Mouse (Mus musculus): ENCODE data around the gene Bcl2l11. TPM values are rescaled to one million over a fixed set of nuclear protein-coding genes. Genes with fewer than 3 reads are reported as not detected.

Gene Bcl2l11
- total RNA-seq, 2 experiments from 2014 or later: 26.0 to 38.4 TPM

GRCm38 (mm10) chr2:128104815-128105214, 21.0 kb upstream of the Bcl2l11 start:
- DNase-seq: peak in 1 of 2 experiments; percentile 37
- intact Hi-C loops (cut with DNase I): no loop called here

GRCm38 (mm10) chr2:128105651-128106050, 20.2 kb upstream of the Bcl2l11 start:
- DNase-seq: no peak
- intact Hi-C loops (cut with DNase I): no loop called here

GRCm38 (mm10) chr2:128111537-128111936, 14.3 kb upstream of the Bcl2l11 start:
- intact Hi-C loops (cut with DNase I): no loop called here
- no peak for DNase-seq

DNA sequence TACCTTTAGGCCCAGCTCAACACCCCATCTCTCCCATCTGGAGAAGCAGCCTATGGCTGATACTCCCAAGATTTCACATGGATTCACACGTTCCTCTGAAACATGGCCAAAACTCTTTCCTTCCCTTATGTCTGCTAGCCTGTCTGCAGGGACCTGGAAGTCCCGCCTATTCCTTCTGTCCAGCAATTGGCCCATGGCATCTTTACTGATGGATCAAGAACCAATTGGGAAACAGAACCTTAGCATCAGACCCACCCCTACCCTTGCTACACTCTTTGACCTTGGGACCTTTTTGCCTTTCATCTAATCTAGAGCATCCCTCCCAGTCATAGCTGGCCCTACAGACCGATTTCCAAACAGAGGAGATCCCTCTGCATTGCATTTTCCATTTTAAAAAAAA, 11.2 kb upstream of the Bcl2l11 start:
- no peak for DNase-seq
- intact Hi-C loops (cut with DNase I): no loop called here

DNA sequence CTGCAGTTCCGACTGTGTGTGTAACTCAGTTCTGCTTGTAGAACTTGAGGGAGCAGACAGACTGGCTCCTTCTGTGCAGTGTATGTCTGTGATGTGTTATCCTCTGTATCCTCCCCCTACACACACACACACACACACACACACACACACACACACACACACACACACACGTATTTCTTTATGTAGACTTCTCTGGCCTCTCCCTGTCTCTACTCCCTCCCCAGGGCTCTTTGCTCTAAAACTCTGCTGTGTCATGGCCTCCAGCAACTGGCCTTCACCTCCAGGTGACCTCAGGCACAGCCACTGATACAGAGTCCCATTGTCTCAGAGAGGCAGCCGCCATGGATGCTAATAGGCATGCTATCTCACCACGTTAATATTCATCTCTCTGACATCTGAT, 10.3 kb upstream of the Bcl2l11 start:
- no peak for DNase-seq
- intact Hi-C loops (cut with DNase I): no loop called here

DNA sequence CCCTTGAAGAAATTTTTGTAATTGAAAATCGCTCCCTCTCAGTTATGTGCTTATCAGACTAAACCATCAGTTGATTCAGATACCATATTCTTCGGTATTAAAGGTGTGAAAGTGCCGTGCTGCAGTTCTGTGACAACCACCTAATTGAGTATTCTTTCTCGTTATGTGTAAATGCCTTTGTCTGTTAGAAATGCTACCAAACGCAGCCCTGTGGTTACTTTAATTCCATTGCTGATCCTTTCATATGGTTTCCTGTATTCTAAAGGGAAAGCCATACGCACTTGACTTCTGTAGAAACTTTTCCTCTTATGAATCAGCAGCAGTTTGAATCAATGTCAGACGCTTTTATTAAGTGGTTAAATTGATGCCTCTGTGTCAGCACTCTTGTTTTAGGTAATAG, 8.2 kb upstream of the Bcl2l11 start:
- intact Hi-C loops (cut with DNase I): no loop called here

GRCm38 (mm10) chr2:128118971-128119370, 6.9 kb upstream of the Bcl2l11 start:
- intact Hi-C loops (cut with DNase I): no loop called here
- DNase-seq: no peak

More for the DNA sequence above, 8.2 kb upstream of the Bcl2l11 start:
- no peak for DNase-seq

DNA sequence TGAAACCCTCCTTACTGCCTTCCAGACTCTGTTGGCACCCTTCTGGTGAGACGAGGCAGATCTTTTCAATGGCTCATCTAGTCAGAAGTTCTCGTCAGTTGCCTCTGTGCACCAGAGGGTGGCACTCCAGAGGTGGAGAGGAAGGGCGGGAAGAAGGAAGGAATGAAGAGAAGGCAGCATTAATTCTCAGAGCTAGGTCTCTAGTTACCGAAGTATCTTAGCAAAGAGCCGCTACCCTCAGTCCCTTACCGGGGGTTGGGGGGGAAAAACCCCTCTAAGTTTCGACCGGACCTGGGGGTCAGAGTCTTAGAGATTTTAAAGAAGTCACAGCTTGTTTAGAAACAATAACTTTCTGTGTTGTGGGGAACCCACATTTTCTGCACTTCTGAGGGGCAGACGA, 3.3 kb upstream of the Bcl2l11 start:
- peak; percentile 75 to 80 for DNase-seq
- intact Hi-C loops (cut with DNase I): loop anchor here (1.0 to 5.0 kb wide), 3 partner anchors 40 to 274 kb away; no protein-coding TSS in a partner anchor

DNA sequence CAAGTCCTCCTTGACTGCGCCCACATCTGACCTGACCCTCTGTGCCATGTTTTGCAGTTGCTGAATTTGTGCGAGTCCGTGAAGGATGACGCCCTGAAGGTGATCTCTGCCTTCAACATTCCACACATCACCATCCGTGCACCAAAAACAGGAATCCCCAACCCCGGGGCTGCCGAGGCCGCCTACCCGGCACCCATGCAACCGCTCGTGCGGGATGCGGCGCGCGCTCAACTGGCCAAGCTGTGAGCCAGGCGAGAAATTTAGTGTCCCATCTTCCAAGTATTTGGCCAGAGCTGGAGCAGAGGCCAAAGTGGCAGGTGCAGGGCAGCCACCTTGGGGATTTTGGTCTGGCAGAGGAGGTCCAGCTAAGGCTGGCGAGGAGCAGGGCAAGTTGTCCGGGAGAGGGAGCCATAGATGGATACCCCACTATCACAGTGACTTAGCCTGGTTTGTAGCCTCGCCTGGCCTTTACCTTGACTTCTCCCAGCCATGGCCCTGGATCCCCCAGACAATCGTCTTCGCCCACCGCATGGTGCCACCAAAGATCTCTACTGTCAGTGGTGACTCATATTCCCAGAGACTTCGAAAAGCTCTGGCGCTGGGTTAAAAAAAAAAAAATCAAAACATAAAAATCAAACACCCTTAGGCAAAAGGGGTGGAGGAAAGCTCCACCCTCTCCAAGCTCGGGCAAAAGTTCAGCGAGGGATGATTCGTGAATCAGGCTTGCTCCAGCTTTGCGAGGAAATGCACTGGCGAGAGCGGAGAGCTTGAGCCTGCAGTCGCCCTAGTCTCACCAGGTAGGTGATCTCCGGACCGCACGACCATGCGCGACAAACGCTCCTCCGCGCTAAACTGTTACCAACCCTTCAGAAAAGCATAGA, 2.7 kb upstream of the Bcl2l11 start:
- intact Hi-C loops (cut with DNase I): loop anchor here (1.0 to 5.0 kb wide), 4 partner anchors 41 to 450 kb away; no protein-coding TSS in a partner anchor
- peak; percentile 51 to 53 for DNase-seq

- intact Hi-C loops (cut with DNase I): loop anchor here (1.0 to 5.0 kb wide), 2 partner anchors 42 to 449 kb away; no protein-coding TSS in a partner anchor
- peak in 1 of 2 experiments; percentile 29 for DNase-seq
Measured at GRCm38 (mm10) chr2:128123921-128124683, 1.7 kb upstream of the Bcl2l11 start.

DNA sequence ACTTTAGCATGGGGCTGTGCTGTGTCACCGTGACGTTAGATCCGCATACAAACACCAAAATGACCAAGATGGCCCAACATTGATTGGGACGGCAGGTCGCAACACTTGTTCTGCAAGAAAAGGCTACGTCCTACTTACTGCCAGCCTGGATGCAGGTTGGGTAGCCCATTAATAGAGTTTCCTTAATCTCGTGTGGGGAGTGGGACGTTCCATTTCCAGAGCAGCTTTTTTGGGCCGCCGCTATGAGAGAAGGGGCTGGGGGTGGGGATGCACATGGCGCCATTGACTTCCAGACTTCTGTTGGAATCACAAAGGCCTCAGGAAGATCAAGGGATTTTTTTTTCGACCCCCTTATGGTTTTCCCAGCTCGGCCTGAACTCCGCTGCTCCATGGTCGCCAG, 1.1 kb upstream of the Bcl2l11 start:
- intact Hi-C loops (cut with DNase I): loop anchor here (5.0 kb wide), 3 partner anchors 42 to 153 kb away; no protein-coding TSS in a partner anchor
- DNase-seq: peak in 1 of 2 experiments; percentile 21

DNA sequence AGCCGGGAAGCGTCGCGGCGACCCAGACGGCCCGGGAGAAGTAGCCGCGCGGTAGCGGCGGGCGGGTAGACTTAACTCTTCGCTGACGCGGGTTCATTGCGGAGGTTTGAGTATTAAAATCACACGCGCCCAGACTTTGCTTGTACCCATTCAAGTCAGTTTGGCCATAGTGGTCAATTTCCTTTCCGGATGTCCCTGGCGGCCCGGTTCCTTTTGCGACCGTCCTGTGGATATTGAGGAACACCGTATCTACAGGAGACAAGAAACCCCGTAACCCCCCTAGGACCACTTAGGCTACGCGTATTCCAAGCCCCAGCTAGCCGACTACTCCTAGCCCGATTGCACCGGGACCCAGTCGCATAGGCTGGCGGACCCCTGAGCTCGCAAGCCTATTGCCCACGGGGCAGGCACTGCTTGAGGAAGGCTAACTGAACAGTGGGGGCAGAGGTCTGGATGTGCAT, 783 bp downstream of the Bcl2l11 start:
- DNase-seq: peak in 1 of 2 experiments; percentile 63
- intact Hi-C loops (cut with DNase I): loop anchor here (2.0 to 5.0 kb wide), 4 partner anchors 50 to 186 kb away; no protein-coding TSS in a partner anchor

DNA sequence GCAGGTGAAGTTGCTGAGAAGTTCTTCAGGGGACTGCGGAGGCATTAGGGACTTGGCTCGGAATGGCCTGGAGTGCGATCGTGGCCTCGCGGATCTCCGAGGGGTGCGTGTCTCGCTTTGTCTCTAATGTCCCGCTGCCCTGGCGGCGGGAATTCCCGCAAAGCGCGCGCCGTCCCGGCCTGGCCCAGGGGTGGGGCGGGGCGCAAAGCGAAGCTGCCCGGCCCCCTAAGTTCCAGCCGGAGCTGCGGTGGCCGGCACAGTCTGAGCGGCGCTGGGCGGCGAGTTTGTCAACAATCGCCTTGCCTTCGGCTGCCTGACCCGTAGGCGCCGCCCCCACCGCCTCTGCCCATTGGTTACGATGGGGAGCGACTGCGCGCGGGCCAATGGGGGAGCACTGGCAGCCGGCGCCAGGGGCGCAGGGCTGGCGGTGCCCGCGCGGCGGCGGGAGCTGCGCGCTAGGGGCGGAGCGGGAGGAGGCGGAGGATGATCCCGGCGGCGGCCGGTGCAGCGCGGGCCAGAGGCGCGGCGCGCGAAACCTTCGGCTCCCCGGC, 1.4 kb downstream of the Bcl2l11 start:
- intact Hi-C loops (cut with DNase I): loop anchor here (2.0 to 5.0 kb wide), 4 partner anchors 50 to 186 kb away; no protein-coding TSS in a partner anchor
- DNase-seq: peak; percentile 96 to 97

DNA sequence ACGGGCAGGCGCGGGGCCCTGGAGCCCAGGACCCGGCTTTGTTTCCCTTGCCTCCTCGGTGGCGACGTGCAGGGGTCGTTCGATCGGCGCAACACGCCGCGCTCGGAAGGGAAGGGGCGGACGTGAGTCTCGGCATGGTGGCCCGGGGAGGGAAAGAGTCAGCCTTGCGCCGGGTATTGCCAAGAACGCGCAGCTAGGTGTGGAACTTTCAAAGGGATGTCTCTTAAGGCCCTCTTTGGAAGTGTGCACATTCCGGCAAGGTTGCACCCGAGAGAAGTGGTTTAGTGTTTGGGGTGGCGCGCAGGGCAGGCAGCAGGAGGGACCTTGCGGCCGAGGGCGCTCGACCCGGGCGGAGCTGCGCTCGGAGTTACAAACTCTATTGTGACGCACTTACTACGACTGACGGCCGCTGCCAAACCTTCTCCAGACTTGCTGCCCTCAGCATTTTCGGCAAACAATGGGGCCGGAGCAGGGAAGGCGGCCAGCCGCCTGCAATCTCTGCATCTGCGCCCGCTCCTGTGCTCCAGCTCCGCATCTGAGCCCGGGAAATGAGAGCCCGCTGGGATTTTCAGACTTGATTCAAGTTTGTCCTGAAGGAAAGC, 2.0 kb downstream of the Bcl2l11 start:
- peak; percentile 88 to 91 for DNase-seq
- intact Hi-C loops (cut with DNase I): loop anchor here (2.0 to 5.0 kb wide), 4 partner anchors 49 to 185 kb away; no protein-coding TSS in a partner anchor

- DNase-seq: no peak
- intact Hi-C loops (cut with DNase I): loop anchor here (5.0 kb wide), 2 partner anchors 119 to 149 kb away; no protein-coding TSS in a partner anchor
Measured at GRCm38 (mm10) chr2:128128532-128128931, 2.7 kb downstream of the Bcl2l11 start.

GRCm38 (mm10) chr2:128131503-128131902, 5.7 kb downstream of the Bcl2l11 start:
- no peak for DNase-seq
- intact Hi-C loops (cut with DNase I): no loop called here

DNA sequence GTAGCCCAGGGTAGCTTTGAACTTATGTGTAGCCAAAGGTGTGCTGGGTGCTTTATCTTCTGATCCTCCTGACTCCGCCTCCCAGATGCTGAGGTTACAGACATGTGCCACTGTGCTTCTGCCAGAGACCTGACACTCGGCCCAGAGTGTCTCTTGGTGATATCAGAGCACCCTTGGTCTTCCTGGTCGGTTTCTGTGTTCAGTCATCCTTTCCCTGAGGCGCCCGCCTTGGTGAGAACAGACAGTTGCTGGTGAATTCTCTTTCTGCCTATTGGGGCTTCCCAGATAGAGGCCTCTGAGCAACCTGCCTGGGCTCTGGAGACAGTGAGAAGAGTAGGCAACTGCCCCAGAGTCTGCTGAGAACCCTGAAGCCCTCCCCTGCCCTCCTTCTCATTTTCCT, 6.8 kb downstream of the Bcl2l11 start:
- intact Hi-C loops (cut with DNase I): no loop called here
- DNase-seq: no peak

GRCm38 (mm10) chr2:128133865-128134264, 8.0 kb downstream of the Bcl2l11 start:
- intact Hi-C loops (cut with DNase I): no loop called here
- no peak for DNase-seq

DNA sequence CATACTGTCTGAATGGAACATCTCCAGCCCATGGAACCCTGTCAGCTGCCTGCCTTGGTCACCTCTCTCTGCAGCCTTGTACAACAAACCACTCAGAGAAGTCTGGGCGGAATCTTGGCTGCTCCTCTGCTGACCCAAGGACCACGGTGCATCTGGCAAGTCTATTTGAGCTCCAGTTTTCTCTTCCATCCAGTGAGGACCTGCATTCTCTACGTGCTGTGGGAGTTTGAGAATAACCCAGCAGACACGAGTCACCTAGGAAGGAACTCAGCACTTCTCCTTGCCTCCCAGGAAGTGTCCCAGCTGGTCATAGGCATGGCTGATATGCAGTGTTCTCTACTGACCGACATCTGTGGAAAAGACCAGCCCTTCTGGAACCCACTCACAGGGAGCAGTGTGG, 8.6 kb downstream of the Bcl2l11 start:
- intact Hi-C loops (cut with DNase I): no loop called here
- no peak for DNase-seq

DNA sequence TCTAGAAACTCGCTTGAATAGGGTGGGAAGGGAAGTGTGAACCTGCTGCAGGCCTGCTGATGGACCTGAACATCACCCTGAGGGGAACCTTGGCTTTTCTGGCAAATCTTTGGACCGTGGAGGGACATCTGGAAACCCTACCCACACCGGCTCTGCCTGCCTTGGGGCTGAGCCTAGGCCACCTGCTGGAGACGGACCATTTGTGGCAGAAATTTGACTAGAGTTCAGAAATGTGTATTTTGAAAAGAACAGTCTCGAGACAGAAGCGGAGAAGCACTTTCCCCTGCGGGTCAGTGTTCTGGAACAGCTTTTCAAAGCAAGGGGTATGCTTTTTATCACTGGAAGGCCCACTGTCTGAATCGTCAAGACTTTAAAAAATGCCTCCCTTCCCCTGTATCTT, 9.1 kb downstream of the Bcl2l11 start:
- intact Hi-C loops (cut with DNase I): no loop called here
- no peak for DNase-seq

Measured in heart, postnatal 10 days (tissue).